Mouse (Mus musculus) intestine, embryonic 15.5 days (tissue): ENCODE measurements at regions not wholly inside any gene's neighbourhood (a gene's known extent, or its start where the extent isn't known, plus 50 kb on each side); places are given as distances from the start of the nearest gene placed in this dataset.

Experiments
- ATAC-seq: fragments of 200-750 bp; cut with Nextera tagmentation; 2 replicates; pipeline ENCODE4 v1.8.0; 2017; ENCODE audit warnings: moderate TSS enrichment, moderate library complexity
- H3K27ac ChIP-seq: fragments of 300-500 bp; sonication (generic); 2 replicates; pipeline ENCODE4 v1.5.1; 2015; ENCODE audit warnings: mild to moderate bottlenecking, inconsistent platforms
- H3K27me3 ChIP-seq: fragments of 300-500 bp; sonication (generic); replicated peaks from 2 replicates; pipeline ENCODE4 v1.6.1; 2015; ENCODE audit warnings: inconsistent platforms
- H3K36me3 ChIP-seq: fragments of 300-500 bp; sonication (generic); 2 replicates; pipeline ENCODE4 v1.6.1; 2015; ENCODE audit warnings: inconsistent platforms
- H3K4me1 ChIP-seq: fragments of 300-500 bp; sonication (generic); replicated peaks from 2 replicates; pipeline ENCODE4 v1.6.1; 2015; ENCODE audit warnings: inconsistent platforms
- H3K4me2 ChIP-seq: fragments of 300-500 bp; sonication (generic); replicated peaks from 2 replicates; pipeline ENCODE4 v1.6.1; 2015; ENCODE audit warnings: mild to moderate bottlenecking, inconsistent platforms
- H3K4me3 ChIP-seq: fragments of 300-500 bp; sonication (generic); replicated peaks from 2 replicates; pipeline ENCODE4 v1.5.1; 2015; ENCODE audit warnings: inconsistent platforms
- H3K9ac ChIP-seq: fragments of 300-500 bp; sonication (generic); 2 replicates; pipeline ENCODE4 v1.6.1; 2015; ENCODE audit warnings: inconsistent platforms
- H3K9me3 ChIP-seq: fragments of 300-500 bp; sonication (generic); 2 replicates; pipeline ENCODE4 v1.6.1; 2016; ENCODE audit warnings: inconsistent platforms
- WGBS: fragments of 180-500 bp; shearing (Covaris S2); methylation state at CpG from one replicate; pipeline ENCODE4 v1.1.7; 2015; 5-methylcytosine and 5-hydroxymethylcytosine counted together

DNA sequence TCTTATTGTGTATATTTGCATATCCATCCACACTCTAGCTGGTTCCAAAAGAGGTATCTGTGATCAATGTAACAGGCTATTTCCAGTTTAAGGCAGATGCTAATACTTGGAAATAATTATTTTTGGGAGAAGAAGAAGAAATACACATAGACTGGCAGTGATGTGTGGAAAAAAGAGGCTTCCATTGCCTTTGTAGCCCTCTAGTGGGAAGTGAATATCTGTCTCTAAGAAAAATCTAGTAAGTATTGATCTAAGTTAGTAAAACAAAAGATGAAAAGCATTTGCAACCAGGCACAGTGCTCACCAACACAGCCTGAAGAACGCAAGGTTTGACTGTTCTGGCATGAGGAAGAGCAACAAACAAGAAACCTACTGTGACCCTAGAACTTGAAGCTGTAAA lies 488.9 kb upstream of the Crim1 start:
- Histone ChIP-seq H3K36me3 (no peaks in the 10 kb centered on the region), H3K9me3 (no peaks in the 10 kb centered on the region), H3K27ac (no peak overlapping the region), H3K4me1 (no peaks in the 10 kb centered on the region), H3K4me2 (no peak overlapping the region), H3K27me3 (no peaks in the 10 kb centered on the region), H3K4me3 (no peak overlapping the region), H3K9ac (no peak overlapping the region)
- 75% methylated on average over 1 of the region's 1 CpGs for WGBS
- ATAC-seq: no peak

DNA sequence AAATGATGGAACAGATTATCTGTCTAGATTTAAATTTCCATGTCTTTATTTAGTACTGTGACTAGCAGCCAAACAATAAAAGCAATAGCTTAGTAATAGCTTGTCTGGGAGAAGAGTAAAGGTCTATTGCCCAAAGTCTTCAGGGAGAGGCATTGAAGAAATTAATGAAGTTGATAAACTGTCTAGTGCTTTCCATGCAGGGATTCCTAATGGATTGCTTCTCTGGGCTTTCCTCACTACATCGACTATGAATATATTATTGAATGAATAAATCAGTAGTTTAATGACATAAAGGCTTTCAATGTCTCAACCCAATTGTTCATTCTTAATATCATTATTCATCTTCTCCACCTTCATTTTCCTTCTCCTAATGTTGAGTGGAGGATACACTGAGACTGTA lies 487.9 kb upstream of the Crim1 start:
- WGBS: 91% methylated on average over 1 of the region's 1 CpGs
- Histone ChIP-seq H3K27me3 (no peaks in the 10 kb centered on the region), H3K4me3 (no peak overlapping the region), H3K4me1 (no peaks in the 10 kb centered on the region), H3K9me3 (no peaks in the 10 kb centered on the region), H3K36me3 (no peaks in the 10 kb centered on the region), H3K9ac (no peak overlapping the region), H3K27ac (no peak overlapping the region), H3K4me2 (no peak overlapping the region)
- ATAC-seq: no peak

DNA sequence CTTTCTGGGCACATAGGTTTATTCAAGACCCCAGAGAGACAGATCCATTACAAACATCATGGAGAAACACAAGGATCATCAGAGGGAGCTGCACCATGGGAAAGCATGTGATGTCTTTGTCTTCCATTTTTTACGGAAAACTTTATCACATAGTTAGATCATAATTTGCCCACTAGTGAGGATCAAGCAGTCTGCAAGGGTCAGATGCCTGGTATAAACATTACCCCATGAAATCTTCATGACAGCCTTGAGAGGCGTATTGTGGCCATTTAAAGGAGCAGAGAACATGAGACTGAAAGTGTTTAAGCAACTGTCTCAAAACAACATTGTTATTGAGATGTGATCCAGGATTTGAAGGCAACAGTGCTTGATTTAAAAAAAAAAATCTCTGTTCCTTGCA lies 481.6 kb upstream of the Crim1 start:
- no peak for ATAC-seq

DNA sequence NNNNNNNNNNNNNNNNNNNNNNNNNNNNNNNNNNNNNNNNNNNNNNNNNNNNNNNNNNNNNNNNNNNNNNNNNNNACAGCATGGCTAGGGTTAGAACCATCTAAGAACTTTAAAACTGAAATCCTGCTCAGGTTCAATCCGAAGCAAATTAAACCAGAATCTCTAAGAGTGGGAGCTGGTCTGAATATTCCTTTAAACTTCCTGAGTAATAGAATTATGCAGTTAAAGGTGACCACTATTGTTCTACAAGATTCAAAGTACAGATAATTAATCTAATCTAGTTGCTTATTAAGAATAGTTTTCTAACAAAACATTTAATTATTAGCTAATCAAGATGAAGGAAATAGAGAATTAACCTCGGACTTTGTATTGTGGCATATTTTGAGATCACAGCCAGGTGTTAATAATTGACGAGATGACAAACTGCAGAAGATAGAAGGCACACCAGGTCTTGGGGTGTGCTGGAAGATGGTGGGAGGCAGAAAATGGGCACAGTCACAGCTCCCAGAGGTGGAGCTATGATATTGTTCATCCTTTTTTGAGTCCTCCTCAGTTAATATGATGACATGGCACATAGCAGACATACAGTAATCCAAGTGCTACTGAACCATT lies 465.5 kb upstream of the Crim1 start:
- H3K36me3 ChIP-seq: no peaks in the 10 kb centered on the region
- no peaks in the 10 kb centered on the region for H3K27me3 ChIP-seq
- 71% methylated on average over 3 of the region's 3 CpGs for WGBS
- no peak overlapping the region for H3K27ac ChIP-seq
- H3K4me2 ChIP-seq: no peak overlapping the region
- no peak overlapping the region for H3K4me3 ChIP-seq
- ATAC-seq: peak; percentile 73
- H3K4me1 ChIP-seq: no peaks in the 10 kb centered on the region
- H3K9ac ChIP-seq: no peak overlapping the region
- no peaks in the 10 kb centered on the region for H3K9me3 ChIP-seq

More for the DNA sequence above, 481.6 kb upstream of the Crim1 start:
- no peak overlapping the region for H3K9ac ChIP-seq
- H3K27ac ChIP-seq: no peak overlapping the region
- no peaks in the 10 kb centered on the region for H3K9me3 ChIP-seq
- no peak overlapping the region for H3K4me3 ChIP-seq
- no peaks in the 10 kb centered on the region for H3K4me1 ChIP-seq
- no peaks in the 10 kb centered on the region for H3K36me3 ChIP-seq
- 81% methylated on average over 2 of the region's 2 CpGs for WGBS
- H3K4me2 ChIP-seq: no peak overlapping the region
- H3K27me3 ChIP-seq: no peaks in the 10 kb centered on the region
